20 mouse cellular contexts compared by ENCODE assay signal in the genomic region with DNA sequence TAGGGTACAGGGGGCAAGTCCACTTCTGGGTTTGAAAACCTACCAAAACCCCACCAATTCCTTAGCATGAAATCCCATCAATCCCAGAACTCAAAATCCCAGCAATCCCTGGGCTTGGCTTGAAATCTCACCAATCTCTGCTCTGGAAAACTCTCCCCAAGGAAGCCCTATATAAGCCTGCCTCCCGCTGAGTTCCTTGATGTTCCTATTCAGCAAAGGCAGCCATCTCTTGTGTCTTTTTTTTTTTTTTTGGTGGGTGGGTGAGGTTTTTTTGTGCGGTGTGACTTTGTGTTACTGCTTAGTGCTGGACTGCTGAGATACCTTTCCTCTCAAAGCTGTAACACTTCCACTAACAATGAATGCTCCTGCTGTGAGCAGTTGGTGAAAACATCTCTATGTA. TPM values are rescaled to one million over a fixed set of nuclear protein-coding genes. Genes with fewer than 3 reads are reported as not detected.
DNase-seq lines count a peak whose midpoint lies in the region; ATAC-seq and TF ChIP-seq lines count a peak whose summit lies in the region.
"Had no signal": no experiment of that assay in that cellular context is flagged by ENCODE, and none has a peak within 500 bp of the region (broad histone marks: within the 10 kb centered on the region; RNA-seq: fewer than 3 reads in every experiment).

No protein-coding gene starts in this region.

- no peak overlapping the region for H3K4me2 ChIP-seq in kidney, embryonic 15.5 days
- H3K4me2 ChIP-seq: embryonic facial prominence, embryonic 12.5 days; forebrain, embryonic 13.5 days; forebrain, embryonic 15.5 days had no signal

- WGBS in kidney, embryonic 15.5 days, result 83% methylated on average over 2 of the region's 2 CpGs

- no peaks in the 10 kb centered on the region for H3K36me3 ChIP-seq in ES-E14 (ENCODE audit: control insufficient read depth, insufficient read depth, low read length, poor library complexity, severe bottlenecking)
- peaks cover 5% of the 10 kb centered on the region; the same call in 1 of the 2 replicates for H3K36me3 ChIP-seq in kidney, embryonic 15.5 days
- H3K36me3 ChIP-seq: embryonic facial prominence, embryonic 10.5 days; forebrain, embryonic 15.5 days had no signal

- peak; percentile 98 for DNase-seq in ES-CJ7 (ENCODE audit: low read depth, low spot score)
- peak; percentile 92 for DNase-seq in ES-E14 (ENCODE audit: low read depth, low spot score)
- peak; percentile 43 for DNase-seq in WW6 (ENCODE audit: low read depth, low spot score)
- DNase-seq in layer of hippocampus, adult 9-11 months, result no peak
- no peak for DNase-seq in cerebellum, adult 11-12 months
- DNase-seq: adrenal gland, adult 2 months; adrenal gland, postnatal 10 days; adrenal gland, postnatal 25 days; cerebellum, adult 11 months; cerebellum, adult 2 months; cerebellum, adult 9-10 months; cerebellum, postnatal 10 days; cerebellum, postnatal 25 days; forebrain, postnatal 0 days had no signal

- no peaks in the 10 kb centered on the region for H3K9me3 ChIP-seq in ES-E14 (ENCODE audit: control insufficient read depth, insufficient read depth, low read depth, low read length)
- no peaks in the 10 kb centered on the region for H3K9me3 ChIP-seq in kidney, embryonic 15.5 days (replicated peaks)
- H3K9me3 ChIP-seq: embryonic facial prominence, embryonic 12.5 days; forebrain, embryonic 13.5 days; forebrain, embryonic 15.5 days had no signal

- no peak for ATAC-seq in kidney, embryonic 15.5 days (replicated peaks; ENCODE audit: low FRiP score)
- ATAC-seq: activated CD4-positive, CD25-positive, alpha-beta regulatory T cell, adult 4 months; forebrain, embryonic 13.5 days; forebrain, embryonic 15.5 days; forebrain, postnatal 0 days had no signal

- no peak overlapping the region for H3K4me3 ChIP-seq in ES-E14 (ENCODE audit: insufficient read depth in 1 of 2, low read depth in 1 of 2, low read length in 2 of 2, poor library complexity in 1 of 2, severe bottlenecking in 1 of 2)
- no peak overlapping the region for H3K4me3 ChIP-seq in kidney, embryonic 15.5 days (replicated peaks)
- H3K4me3 ChIP-seq: embryonic facial prominence, embryonic 10.5 days; embryonic facial prominence, embryonic 12.5 days; forebrain, embryonic 13.5 days; forebrain, embryonic 15.5 days had no signal

- in situ Hi-C loops in ES-E14 (cut with MboI; ENCODE audit: low sequenced_read_pairs in 2 of 2, unreplicated experiment in 2 of 2), result no loop called here

- H3K27me3 ChIP-seq in kidney, embryonic 15.5 days, result no peaks in the 10 kb centered on the region
- H3K27me3 ChIP-seq: embryonic facial prominence, embryonic 12.5 days; forebrain, embryonic 13.5 days; forebrain, embryonic 15.5 days had no signal

- H3K9ac ChIP-seq in ES-E14 (ENCODE audit: insufficient read depth, low read depth, low read length, poor library complexity, severe bottlenecking), result no peak overlapping the region
- no peak overlapping the region for H3K9ac ChIP-seq in kidney, embryonic 15.5 days
- H3K9ac ChIP-seq: embryonic facial prominence, embryonic 12.5 days; forebrain, embryonic 13.5 days; forebrain, embryonic 15.5 days; forebrain, postnatal 0 days had no signal

- H3K27ac ChIP-seq in ES-E14 (ENCODE audit: insufficient read depth, low read depth, low read length, poor library complexity, severe bottlenecking), result peak overlapping the region; percentile 66; the same call in 1 of the 2 replicates
- H3K27ac ChIP-seq in kidney, embryonic 15.5 days, result no peak overlapping the region
- H3K27ac ChIP-seq: embryonic facial prominence, embryonic 10.5 days; embryonic facial prominence, embryonic 12.5 days; forebrain, embryonic 13.5 days; forebrain, embryonic 15.5 days had no signal

- no peaks in the 10 kb centered on the region for H3K4me1 ChIP-seq in ES-E14 (ENCODE audit: control insufficient read depth in 2 of 2, insufficient read depth in 2 of 2, low read length in 2 of 2, poor library complexity in 1 of 2)
- H3K4me1 ChIP-seq in kidney, embryonic 15.5 days, result no peaks in the 10 kb centered on the region
- H3K4me1 ChIP-seq: embryonic facial prominence, embryonic 10.5 days; embryonic facial prominence, embryonic 12.5 days; forebrain, embryonic 13.5 days; forebrain, embryonic 15.5 days had no signal

TF ChIP-seq in ES-E14, 5 proteins besides CTCF, POLR2A, EP300 and RAD21:
- TF ChIP-seq MAFK (IDR thresholded peaks at IDR 0.05; ENCODE audit: insufficient read depth, low read depth, low read length), result 0 out of 2 replicates have a peak, but pooled peaks have one; percentile 35
- no peak for TF ChIP-seq CHD2 (IDR thresholded peaks at IDR 0.05; ENCODE audit: low read depth, low read length)
- TF ChIP-seq ZNF384 (IDR thresholded peaks at IDR 0.05; ENCODE audit: low read depth, low read length), result peak; percentile 99
- peak; percentile 79; the same call in 1 of the 2 replicates for TF ChIP-seq HCFC1 (IDR thresholded peaks at IDR 0.05; ENCODE audit: borderline replicate concordance, insufficient read depth, low read length)
- TF ChIP-seq ZC3H11A (IDR thresholded peaks at IDR 0.05; ENCODE audit: borderline replicate concordance, low read depth, low read length), result no peak
TF ChIP-seq in ES-E14: peak in this region for 3.

RNA-seq across cellular contexts. Expression of a gene that starts 15.5 kb away (rescaled TPM):
- 88.6 and 105 TPM in 2 replicates for total RNA-seq in ES-E14 (2012; rRNA removed)
- 37.4 and 40.6 TPM in 2 replicates for polyA plus RNA-seq in kidney, embryonic 15.5 days (2015; fragmentation: Nextera tagmentation; extraction: Ambion mirVana)

Comparison
In these comparisons a context has a peak if more than half of its experiments do, and no peak if none do; other contexts are left out.
1. DNase-seq: peak in ES-CJ7 (single experiment), ES-E14 (single experiment) and WW6 (single experiment); none in layer of hippocampus, adult 9-11 months (single experiment) and cerebellum, adult 11-12 months (single experiment).